Mouse (Mus musculus) cortical plate, adult 2 months (tissue): ENCODE results near the gene Ahnak. TPM values are rescaled to one million over a fixed set of nuclear protein-coding genes. Genes with fewer than 3 reads are reported as not detected.

ENCODE experiments used
- H3K27ac ChIP-seq: fragments of 200-500 bp; 2 replicates; pipeline ENCODE4 v1.5.1; 2012; ENCODE audit warnings: low read length, control low read depth, inconsistent platforms; ENCODE audit not compliant: insufficient read depth
- H3K4me1 ChIP-seq: fragments of 200-500 bp; 2 replicates; pipeline ENCODE4 v1.6.1; 2011; ENCODE audit warnings: low read length; ENCODE audit not compliant: control insufficient read depth, insufficient read depth
- H3K4me3 ChIP-seq: fragments of 200-500 bp; 2 replicates; pipeline ENCODE4 v1.5.1; 2011; ENCODE audit warnings: mild to moderate bottlenecking, low read length, control low read depth; ENCODE audit not compliant: insufficient read depth
- CTCF ChIP-seq: fragments of 200-500 bp; IDR thresholded peaks from 2 replicates; pipeline ENCODE4 v1.5.1; 2011; ENCODE audit warnings: mild to moderate bottlenecking, control low read depth, low read length; ENCODE audit not compliant: insufficient read depth; ENCODE audit errors: extremely low read depth
- POLR2A ChIP-seq: fragments of 200-500 bp; IDR thresholded peaks from 2 replicates; pipeline ENCODE4 v1.6.1; 2011; ENCODE audit warnings: mild to moderate bottlenecking, low read length, control low read depth; ENCODE audit not compliant: insufficient read depth; ENCODE audit errors: extremely low read depth
- polyA plus RNA-seq: library from polyadenylated mRNA; depleted of rRNA; stranded (reverse); fragments of >200 nt; gene quantifications from 2 replicates; pipeline ENCODE4 v1.2.3, GENCODE M21; 2012

Gene Ahnak
- polyA plus RNA-seq, 1 experiment, result 7.7 TPM

GRCm38 (mm10) chr19:9059391-9059790 is 70.3 kb downstream of the Ahnak start:
- no peak overlapping the region for H3K27ac ChIP-seq
- no peak overlapping the region for H3K4me3 ChIP-seq
- no peak for TF ChIP-seq POLR2A
- TF ChIP-seq CTCF, result no peak
- H3K4me1 ChIP-seq, result no peaks in the 10 kb centered on the region

- Histone ChIP-seq H3K27ac (no peak overlapping the region), H3K4me3 (no peak overlapping the region)
Measured at GRCm38 (mm10) chr19:9060103-9060502, 71.0 kb downstream of the Ahnak start.

GRCm38 (mm10) chr19:9061221-9061893 is 72.3 kb downstream of the Ahnak start:
- TF ChIP-seq POLR2A (no peak), CTCF (no peak)
- Histone ChIP-seq H3K4me1 (peaks cover 3% of the 10 kb centered on the region; the same call in 1 of the 2 replicates), H3K4me3 (no peak overlapping the region), H3K27ac (no peak overlapping the region)

More at GRCm38 (mm10) chr19:9060103-9060502, 71.0 kb downstream of the Ahnak start:
- H3K4me1 ChIP-seq, result no peaks in the 10 kb centered on the region
- TF ChIP-seq POLR2A, result no peak
- TF ChIP-seq CTCF, result no peak

- Histone ChIP-seq H3K4me1 (peaks cover 4% of the 10 kb centered on the region; the same call in 1 of the 2 replicates), H3K4me3 (no peak overlapping the region), H3K27ac (no peak overlapping the region)
- TF ChIP-seq POLR2A, result no peak
- TF ChIP-seq CTCF, result no peak
Measured at GRCm38 (mm10) chr19:9062822-9063221, 73.7 kb downstream of the Ahnak start.

GRCm38 (mm10) chr19:9063831-9064230 is 74.7 kb downstream of the Ahnak start:
- Histone ChIP-seq H3K4me1 (peaks cover 4% of the 10 kb centered on the region; the same call in 1 of the 2 replicates), H3K27ac (no peak overlapping the region), H3K4me3 (no peak overlapping the region)
- TF ChIP-seq POLR2A (no peak), CTCF (no peak)

GRCm38 (mm10) chr19:9065621-9066561 is 76.8 kb downstream of the Ahnak start:
- Histone ChIP-seq H3K27ac (no peak overlapping the region), H3K4me1 (peaks cover 8% of the 10 kb centered on the region; the same call in 1 of the 2 replicates), H3K4me3 (no peak overlapping the region)
- TF ChIP-seq CTCF (no peak), POLR2A (no peak)

- Histone ChIP-seq H3K4me3 (no peak overlapping the region), H3K27ac (no peak overlapping the region), H3K4me1 (peaks cover 8% of the 10 kb centered on the region; the same call in 1 of the 2 replicates)
- no peak for TF ChIP-seq POLR2A
- no peak for TF ChIP-seq CTCF
Measured at GRCm38 (mm10) chr19:9067292-9067691, 78.2 kb downstream of the Ahnak start.

- no peak overlapping the region for H3K27ac ChIP-seq
- no peak for TF ChIP-seq CTCF
- no peak for TF ChIP-seq POLR2A
- peaks cover 8% of the 10 kb centered on the region; the same call in 1 of the 2 replicates for H3K4me1 ChIP-seq
- no peak overlapping the region for H3K4me3 ChIP-seq
Measured at GRCm38 (mm10) chr19:9069687-9070307, 80.7 kb downstream of the Ahnak start.

- Histone ChIP-seq H3K27ac (no peak overlapping the region), H3K4me3 (no peak overlapping the region), H3K4me1 (peaks cover 8% of the 10 kb centered on the region; the same call in 1 of the 2 replicates)
- no peak for TF ChIP-seq POLR2A
- no peak for TF ChIP-seq CTCF
Measured at GRCm38 (mm10) chr19:9070316-9070715, 81.2 kb downstream of the Ahnak start.
